9 mouse cellular contexts compared by ENCODE assay signal in genomic region chr2:139590888-139591698, GRCm38 (mm10).
DNase-seq lines count a peak whose midpoint lies in the region; ATAC-seq and TF ChIP-seq lines count a peak whose summit lies in the region.
"Had no signal": no experiment of that assay in that cellular context is flagged by ENCODE, and none has a peak within 500 bp of the region (broad histone marks: within the 10 kb centered on the region; RNA-seq: fewer than 3 reads in every experiment).

No protein-coding gene starts in this region.

- peak; percentile 65 for DNase-seq in kidney, adult 9 months
- no peak for DNase-seq in kidney, adult 11 months
- peak; percentile 58 for DNase-seq in CH12.LX (ENCODE audit: extremely low read depth)
- peak; percentile 75 for DNase-seq in brain, embryonic 14.5 days (ENCODE audit: low read depth)
- peak; percentile 38 to 69 for DNase-seq in heart, postnatal 10 days
- peak; percentile 20 for DNase-seq in retina, adult 2 months (ENCODE audit: low read depth, low spot score)
- DNase-seq in gastrocnemius, postnatal 25 days, result no peak

- no peaks in the 10 kb centered on the region for H3K36me3 ChIP-seq in CH12.LX (replicated peaks in 1 of 2; ENCODE audit: control insufficient read depth in 1 of 2, insufficient read depth in 1 of 2, low read length in 1 of 2)
- no peaks in the 10 kb centered on the region for H3K36me3 ChIP-seq in liver, embryonic 12.5 days

- TF ChIP-seq RAD21 in CH12.LX (IDR thresholded peaks at IDR 0.05; ENCODE audit: low read depth, low read length), result peak; percentile 55

- 35% methylated on average over 10 of the region's 10 CpGs for WGBS in liver, embryonic 12.5 days (ENCODE audit: insufficient replicate concordance)

- H3K4me3 ChIP-seq in CH12.LX (replicated peaks in 1 of 3; ENCODE audit: low read depth in 2 of 3, low read length in 2 of 3, poor library complexity in 1 of 3), result no peak overlapping the region
- no peak overlapping the region for H3K4me3 ChIP-seq in liver, embryonic 12.5 days
- H3K4me3 ChIP-seq: erythroblast, embryonic 14.5 days had no signal

- no peak for TF ChIP-seq EP300 in CH12.LX (IDR thresholded peaks at IDR 0.05; ENCODE audit: low read length)

- H3K9ac ChIP-seq in CH12.LX (ENCODE audit: insufficient read depth, low read depth), result no peak overlapping the region
- no peak overlapping the region for H3K9ac ChIP-seq in liver, embryonic 12.5 days

- no peaks in the 10 kb centered on the region for H3K4me1 ChIP-seq in CH12.LX (ENCODE audit: control insufficient read depth in 1 of 2, insufficient read depth in 2 of 2)
- no peaks in the 10 kb centered on the region for H3K4me1 ChIP-seq in liver, embryonic 12.5 days

- TF ChIP-seq POLR2A in CH12.LX (IDR thresholded peaks at IDR 0.05; ENCODE audit: low read depth, low read length), result no peak
- TF ChIP-seq POLR2A in brain, embryonic 14.5 days (IDR thresholded peaks at IDR 0.05; ENCODE audit: borderline replicate concordance, extremely low read depth, insufficient read depth, insufficient read length, poor library complexity, severe bottlenecking), result no peak

- peak in 1 of 2 experiments; percentile 87; a peak in 3 of 4 replicates for TF ChIP-seq CTCF in CH12.LX (conservative IDR thresholded peaks at IDR 0.05 in 1 of 2, IDR thresholded peaks at IDR 0.05 in 1 of 2; ENCODE audit: low read depth in 2 of 2, low read length in 2 of 2)
- TF ChIP-seq CTCF in brain, embryonic 14.5 days (IDR thresholded peaks at IDR 0.05; ENCODE audit: borderline replicate concordance, extremely low read depth, insufficient read depth, insufficient read length), result peak; percentile 63; the same call in 1 of the 2 replicates

- ATAC-seq in liver, embryonic 12.5 days, result peak; percentile 35; the same call in 1 of the 2 replicates

- no peaks in the 10 kb centered on the region for H3K9me3 ChIP-seq in CH12.LX (replicated peaks; ENCODE audit: low read length)
- H3K9me3 ChIP-seq in liver, embryonic 12.5 days (replicated peaks), result no peaks in the 10 kb centered on the region

- intact Hi-C loops in heart, postnatal 10 days (cut with DNase I), result loop anchor here (1.0 to 5.0 kb wide), 5 partner anchors 86 to 568 kb away; partner anchors contain the start of gene Ism1

- no peak overlapping the region for H3K27ac ChIP-seq in CH12.LX (ENCODE audit: insufficient read depth, low read depth)
- no peak overlapping the region for H3K27ac ChIP-seq in liver, embryonic 12.5 days

- dilution Hi-C loops in CH12.LX (cut with MboI; ENCODE audit: extremely low pct_ligation_motif_present, extremely low pct_unique_long_range_greater_than_20kb, low sequenced_read_pairs), result no loop called here

- no peaks in the 10 kb centered on the region for H3K79me2 ChIP-seq in CH12.LX (replicated peaks; ENCODE audit: control insufficient read depth, extremely low read depth, insufficient read depth, poor library complexity, severe bottlenecking)

- H3K27me3 ChIP-seq in CH12.LX (replicated peaks), result peaks cover 24% of the 10 kb centered on the region
- no peaks in the 10 kb centered on the region for H3K27me3 ChIP-seq in liver, embryonic 12.5 days (replicated peaks)

- no peak overlapping the region for H3K4me2 ChIP-seq in CH12.LX (ENCODE audit: insufficient read depth, low read depth, poor library complexity, severe bottlenecking)
- H3K4me2 ChIP-seq in liver, embryonic 12.5 days, result no peak overlapping the region

- in situ Hi-C loops in CH12.LX (cut with MboI; ENCODE audit: low pct_ligation_motif_present, low pct_unique_long_range_greater_than_20kb, low sequenced_read_pairs), result loop anchor here (10.0 to 25.0 kb wide), 3 partner anchors 134 to 371 kb away; no protein-coding TSS in a partner anchor

TF ChIP-seq in CH12.LX, 34 proteins besides CTCF, POLR2A, EP300 and RAD21:
- TF ChIP-seq SMC3 (IDR thresholded peaks at IDR 0.05; ENCODE audit: low read depth, low read length), result peak; percentile 78
- TF ChIP-seq ZC3H11A (IDR thresholded peaks at IDR 0.05; ENCODE audit: low read depth, low read length), result peak; percentile 8; the same call in 1 of the 2 replicates
- TF ChIP-seq MXI1 (IDR thresholded peaks at IDR 0.05; ENCODE audit: low read depth, low read length), result no peak
TF ChIP-seq in CH12.LX: peak in this region for 2.

Comparison
In these comparisons a context has a peak if more than half of its experiments do, and no peak if none do; other contexts are left out.
1. DNase-seq: peak in kidney, adult 9 months (single experiment), CH12.LX (single experiment), brain, embryonic 14.5 days (single experiment), heart, postnatal 10 days (2 of 2) and retina, adult 2 months (single experiment); none in kidney, adult 11 months (single experiment) and gastrocnemius, postnatal 25 days (single experiment).